Mouse (Mus musculus): Measurements from ENCODE around the gene Cpsf6. TPM values are rescaled to one million over a fixed set of nuclear protein-coding genes. Genes with fewer than 3 reads are reported as not detected.
"Not testable (repeated sequence)": the region's sequence is repeated elsewhere in the genome, so short reads cannot be mapped to it uniquely, and the experiment has no call there.

Gene Cpsf6
- polyA plus RNA-seq, 1 experiment: 149 TPM

DNA sequence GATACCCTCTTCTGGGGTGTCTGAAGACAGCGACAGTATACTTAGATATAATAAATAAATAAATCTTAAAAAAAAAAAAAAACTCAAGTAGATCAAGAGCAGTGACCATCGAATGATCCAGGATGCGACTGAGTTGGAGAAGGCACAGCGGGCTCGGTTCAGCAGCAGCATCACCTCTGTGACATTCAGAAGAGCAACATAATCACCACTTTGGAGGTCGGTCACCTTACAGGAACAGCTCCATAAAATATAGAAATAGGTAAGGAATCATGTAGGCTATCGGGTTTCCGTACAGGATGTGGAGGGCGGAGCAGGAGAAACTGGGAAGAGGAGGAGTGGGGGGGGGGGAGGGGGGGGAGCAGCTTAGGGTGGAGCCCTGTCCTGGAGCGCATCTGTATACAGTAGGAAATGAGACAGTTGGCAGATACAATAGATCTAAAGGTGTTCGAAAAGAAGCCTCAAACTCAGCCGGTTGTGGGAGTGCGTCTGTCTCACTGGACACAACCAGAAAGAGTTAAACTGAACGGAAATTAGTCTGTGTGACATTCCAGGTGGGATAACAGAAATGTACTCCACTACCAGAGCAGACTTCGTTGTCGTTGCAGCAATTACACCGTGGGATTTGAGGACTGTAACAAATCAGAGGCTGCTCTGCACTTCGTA is 16.7 kb upstream of the Cpsf6 start:
- no peak for DNase-seq (ENCODE audit: low read depth)
- TF ChIP-seq CTCF (IDR thresholded peaks at IDR 0.05; ENCODE audit: borderline replicate concordance, extremely low read depth, insufficient read depth, insufficient read length): no peak
- no peak for TF ChIP-seq POLR2A (IDR thresholded peaks at IDR 0.05; ENCODE audit: borderline replicate concordance, extremely low read depth, insufficient read depth, insufficient read length, poor library complexity, severe bottlenecking)

- TF ChIP-seq POLR2A (IDR thresholded peaks at IDR 0.05; ENCODE audit: borderline replicate concordance, extremely low read depth, insufficient read depth, insufficient read length, poor library complexity, severe bottlenecking) (no peak), CTCF (IDR thresholded peaks at IDR 0.05; ENCODE audit: borderline replicate concordance, extremely low read depth, insufficient read depth, insufficient read length) (no peak)
- no peak for DNase-seq (ENCODE audit: low read depth)
These were observed 16.0 kb upstream of the Cpsf6 start for GRCm38 (mm10) chr10:117395801-117396200.

DNA sequence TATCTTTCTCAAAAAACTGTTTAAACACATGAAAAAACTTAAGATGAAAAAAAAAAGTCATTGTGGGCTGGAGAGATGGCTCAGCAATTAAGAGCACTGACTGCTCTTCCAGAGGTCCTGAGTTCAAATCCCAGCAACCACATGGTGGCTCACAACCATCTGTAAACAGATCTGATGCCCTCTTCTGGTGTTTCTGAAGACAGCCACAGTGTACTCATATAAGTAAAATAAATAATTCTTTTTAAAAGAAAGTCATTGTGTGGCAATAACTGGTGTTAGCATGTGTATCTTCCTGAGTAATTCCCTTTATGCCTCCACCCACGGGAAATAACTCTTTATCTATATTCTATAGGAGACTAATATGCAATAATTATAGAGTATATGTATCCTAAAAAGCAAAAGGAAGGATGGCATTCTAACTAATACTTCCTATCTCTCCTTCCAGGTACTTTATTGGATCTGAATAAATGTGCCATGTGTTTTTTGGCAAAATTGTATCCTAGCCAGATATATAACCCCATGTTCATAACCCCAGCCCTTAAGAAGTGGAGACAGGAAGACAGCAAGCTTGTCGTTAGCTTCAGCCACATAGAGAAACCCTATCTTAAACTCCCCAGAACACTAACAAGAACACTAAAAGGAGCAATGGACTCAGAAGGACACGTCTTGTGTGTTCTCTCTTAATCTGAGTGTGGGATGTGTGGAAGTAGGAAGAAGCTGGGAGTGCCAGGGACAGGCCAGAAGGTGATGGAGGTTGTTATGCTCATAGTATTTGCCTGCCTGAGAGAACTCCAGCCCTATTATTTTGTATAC is 15.1 kb upstream of the Cpsf6 start:
- no peak for DNase-seq (ENCODE audit: low read depth)
- TF ChIP-seq POLR2A (IDR thresholded peaks at IDR 0.05; ENCODE audit: borderline replicate concordance, extremely low read depth, insufficient read depth, insufficient read length, poor library complexity, severe bottlenecking) (no peak), CTCF (IDR thresholded peaks at IDR 0.05; ENCODE audit: borderline replicate concordance, extremely low read depth, insufficient read depth, insufficient read length) (no peak)

DNA sequence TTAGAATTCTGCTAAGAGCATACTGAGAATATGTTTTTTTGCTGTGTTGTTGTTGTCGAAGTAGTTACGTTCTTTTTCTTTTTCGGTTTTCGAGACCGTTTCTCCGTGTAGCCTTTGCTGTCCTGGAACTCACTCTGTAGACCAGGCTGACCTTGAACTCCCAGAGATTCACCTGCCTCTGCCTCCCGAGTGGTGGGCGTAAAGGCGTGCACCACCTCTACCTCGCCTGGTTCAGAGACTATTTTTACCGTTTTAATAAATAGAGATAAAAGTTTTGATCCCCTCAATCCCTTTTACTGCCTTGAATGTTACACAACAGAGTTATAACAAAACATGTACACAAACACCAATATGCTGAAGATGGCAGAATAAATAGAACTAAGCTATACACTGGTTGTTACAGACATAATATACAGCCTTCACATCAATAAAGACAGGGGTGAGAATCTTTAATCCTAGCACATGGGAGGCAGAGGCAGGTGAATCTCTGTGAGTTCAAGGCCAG is 14.1 kb upstream of the Cpsf6 start:
- no peak for TF ChIP-seq CTCF (IDR thresholded peaks at IDR 0.05; ENCODE audit: borderline replicate concordance, extremely low read depth, insufficient read depth, insufficient read length)
- no peak for TF ChIP-seq POLR2A (IDR thresholded peaks at IDR 0.05; ENCODE audit: borderline replicate concordance, extremely low read depth, insufficient read depth, insufficient read length, poor library complexity, severe bottlenecking)

DNA sequence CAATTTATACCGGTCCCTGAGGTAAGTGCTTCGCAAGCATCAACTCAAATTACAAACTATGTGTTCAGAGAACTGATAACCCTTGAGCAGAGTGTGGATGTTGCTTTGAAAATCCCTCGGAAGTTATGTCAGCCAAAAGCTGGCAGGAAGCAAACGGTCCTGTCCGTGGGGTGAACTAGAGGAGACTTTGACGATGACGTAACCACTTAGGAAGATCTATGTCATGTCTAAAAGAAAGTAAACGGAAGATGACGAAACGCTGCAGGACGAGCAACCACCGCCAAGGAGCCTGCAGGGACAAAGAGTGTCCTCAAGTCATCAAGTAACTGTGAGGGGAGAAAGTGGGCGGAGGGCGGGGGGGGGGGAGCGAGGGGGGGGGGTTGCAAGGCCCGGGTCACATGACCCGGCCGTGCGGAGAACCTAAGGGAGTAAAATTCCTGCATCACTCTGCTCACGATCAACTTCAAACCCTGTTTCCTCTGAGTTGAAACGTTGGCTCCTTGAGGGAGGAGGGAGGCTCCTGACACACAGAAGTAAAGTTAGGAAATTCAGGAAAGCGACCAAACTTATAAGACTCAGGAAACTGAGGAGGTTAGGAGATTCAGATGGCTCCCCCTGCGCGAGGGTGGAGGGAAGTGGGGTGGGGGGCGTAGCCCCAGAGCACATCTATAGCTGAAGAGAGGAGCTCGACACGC is 13.5 kb upstream of the Cpsf6 start:
- peak; percentile 59 for DNase-seq (ENCODE audit: low read depth)
- no peak for TF ChIP-seq POLR2A (IDR thresholded peaks at IDR 0.05; ENCODE audit: borderline replicate concordance, extremely low read depth, insufficient read depth, insufficient read length, poor library complexity, severe bottlenecking)
- TF ChIP-seq CTCF (IDR thresholded peaks at IDR 0.05; ENCODE audit: borderline replicate concordance, extremely low read depth, insufficient read depth, insufficient read length): no peak

More for the DNA sequence above, 14.1 kb upstream of the Cpsf6 start:
- DNase-seq (ENCODE audit: low read depth): no peak

GRCm38 (mm10) chr10:117392832-117393195 is 13.0 kb upstream of the Cpsf6 start:
- peak; percentile 19 for DNase-seq (ENCODE audit: low read depth)

DNA sequence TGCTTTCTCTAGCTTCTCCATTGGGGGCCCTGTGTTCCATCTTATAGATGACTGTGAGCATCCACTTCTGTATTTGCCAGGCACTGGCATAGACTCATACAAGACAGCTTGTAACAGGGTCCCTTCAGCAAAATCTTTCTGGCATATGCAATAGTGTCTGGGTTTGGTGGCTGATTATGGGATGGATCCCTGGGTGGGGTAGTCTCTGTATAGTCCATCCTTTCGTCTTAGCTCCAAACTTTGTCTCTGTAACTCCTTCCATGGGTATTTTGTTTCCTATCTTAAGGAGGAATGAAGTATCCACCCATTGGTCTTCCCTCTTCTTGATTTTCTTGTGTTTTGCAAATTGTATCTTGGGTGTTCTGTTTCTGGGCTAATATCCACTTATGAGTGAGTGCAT is 12.6 kb upstream of the Cpsf6 start:
- DNase-seq (ENCODE audit: low read depth): not testable (repeated sequence)

More at GRCm38 (mm10) chr10:117392832-117393195, 13.0 kb upstream of the Cpsf6 start:
- no peak for TF ChIP-seq POLR2A (IDR thresholded peaks at IDR 0.05; ENCODE audit: borderline replicate concordance, extremely low read depth, insufficient read depth, insufficient read length, poor library complexity, severe bottlenecking)
- TF ChIP-seq CTCF (IDR thresholded peaks at IDR 0.05; ENCODE audit: borderline replicate concordance, extremely low read depth, insufficient read depth, insufficient read length): no peak

GRCm38 (mm10) chr10:117391801-117392200 is 12.0 kb upstream of the Cpsf6 start:
- TF ChIP-seq POLR2A (IDR thresholded peaks at IDR 0.05; ENCODE audit: borderline replicate concordance, extremely low read depth, insufficient read depth, insufficient read length, poor library complexity, severe bottlenecking) (no peak), CTCF (IDR thresholded peaks at IDR 0.05; ENCODE audit: borderline replicate concordance, extremely low read depth, insufficient read depth, insufficient read length) (no peak)
- no peak for DNase-seq (ENCODE audit: low read depth)

DNA sequence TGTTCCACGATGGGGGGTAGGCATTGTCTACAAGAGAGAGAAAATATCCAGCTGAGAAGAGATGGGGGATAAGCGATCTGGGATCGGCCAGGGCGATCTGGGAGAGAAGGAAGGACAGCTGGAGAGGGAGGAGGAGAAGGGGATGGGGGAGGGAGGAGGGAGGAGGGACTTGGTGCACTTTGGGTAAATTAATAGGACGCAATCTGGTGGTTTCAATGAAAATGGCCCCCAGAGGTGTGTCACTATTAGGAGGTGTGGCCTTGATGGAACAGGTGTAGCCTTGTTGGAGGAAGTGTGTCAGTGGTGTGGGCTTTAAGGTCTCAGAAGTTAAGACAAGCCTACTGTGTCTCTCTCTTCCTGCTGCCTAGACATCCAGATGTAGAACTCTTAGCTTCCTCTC is 11.2 kb upstream of the Cpsf6 start:
- DNase-seq (ENCODE audit: low read depth): no peak
- TF ChIP-seq POLR2A (IDR thresholded peaks at IDR 0.05; ENCODE audit: borderline replicate concordance, extremely low read depth, insufficient read depth, insufficient read length, poor library complexity, severe bottlenecking) (no peak), CTCF (IDR thresholded peaks at IDR 0.05; ENCODE audit: borderline replicate concordance, extremely low read depth, insufficient read depth, insufficient read length) (no peak)

GRCm38 (mm10) chr10:117389904-117390875 is 10.4 kb upstream of the Cpsf6 start:
- DNase-seq (ENCODE audit: low read depth): no peak
- TF ChIP-seq POLR2A (IDR thresholded peaks at IDR 0.05; ENCODE audit: borderline replicate concordance, extremely low read depth, insufficient read depth, insufficient read length, poor library complexity, severe bottlenecking): no peak
- no peak for TF ChIP-seq CTCF (IDR thresholded peaks at IDR 0.05; ENCODE audit: borderline replicate concordance, extremely low read depth, insufficient read depth, insufficient read length)
